Mouse (Mus musculus) hindbrain, embryonic 11.5 days (tissue): Measurements from ENCODE around the gene Gm3336. TPM values are rescaled to one million over a fixed set of nuclear protein-coding genes. Genes with fewer than 3 reads are reported as not detected.

Source experiments
- ATAC-seq: fragments of 200-750 bp; cut with Nextera tagmentation; 2 replicates; pipeline ENCODE4 v1.8.0; 2017; ENCODE audit warnings: mild to moderate bottlenecking, moderate TSS enrichment, moderate library complexity; ENCODE audit not compliant: low FRiP score
- DNase-seq: peaks from one replicate; pipeline ENCODE4 v3.0.0-alpha.2; 2015; ENCODE audit warnings: low spot score
- H3K27ac ChIP-seq: fragments of 300-500 bp; sonication (generic); 2 replicates; pipeline ENCODE4 v1.5.1; 2014; ENCODE audit warnings: mild to moderate bottlenecking, low read depth, low read length
- H3K27me3 ChIP-seq: fragments of 300-500 bp; sonication (generic); 2 replicates; pipeline ENCODE4 v1.6.1; 2014; ENCODE audit warnings: mild to moderate bottlenecking, low read length, moderate library complexity, mixed read lengths; ENCODE audit not compliant: control insufficient read depth, insufficient read depth
- H3K36me3 ChIP-seq: fragments of 300-500 bp; sonication (generic); 2 replicates; pipeline ENCODE4 v1.6.1; 2014; ENCODE audit warnings: mild to moderate bottlenecking, low read length, moderate library complexity, mixed read lengths; ENCODE audit not compliant: control insufficient read depth, insufficient read depth
- H3K4me1 ChIP-seq: fragments of 300-500 bp; sonication (generic); replicated peaks from 2 replicates; pipeline ENCODE4 v1.6.1; 2014; ENCODE audit warnings: low read length, mixed read lengths; ENCODE audit not compliant: control insufficient read depth, insufficient read depth
- H3K4me2 ChIP-seq: fragments of 300-500 bp; sonication (generic); replicated peaks from 2 replicates; pipeline ENCODE4 v1.6.1; 2014; ENCODE audit warnings: mild to moderate bottlenecking, low read depth, low read length
- H3K4me3 ChIP-seq: fragments of 300-500 bp; sonication (generic); 2 replicates; pipeline ENCODE4 v1.5.1; 2014; ENCODE audit warnings: low read depth, low read length
- H3K9ac ChIP-seq: fragments of 300-500 bp; sonication (generic); 2 replicates; pipeline ENCODE4 v1.6.1; 2014; ENCODE audit warnings: low read depth, low read length
- H3K9me3 ChIP-seq: fragments of 300-500 bp; sonication (generic); 2 replicates; pipeline ENCODE4 v1.6.1; 2016; ENCODE audit warnings: low read length; ENCODE audit not compliant: control insufficient read depth
- whole genome bisulfite sequencing: fragments of 180-500 bp; shearing (Covaris S2); extraction: QIAGEN DNeasy Blood & Tissue Kit; methylation state at CpG from one replicate; pipeline ENCODE4 v1.1.7; 2014; 5-methylcytosine and 5-hydroxymethylcytosine counted together
- polyA plus RNA-seq: library from polyadenylated mRNA; unstranded; fragments of >200 nt; fragmentation: Nextera tagmentation; extraction: Ambion mirVana; gene quantifications from 2 replicates; pipeline ENCODE4 v1.2.1, GENCODE M21; 2014

The Gm3336 gene
- polyA plus RNA-seq, 1 experiment from 2014 or later = not detected

GRCm38 (mm10) chr8:70746676-70747075, 28.3 kb downstream of the Gm3336 start:
- no peak overlapping the region for H3K4me3 ChIP-seq
- H3K27ac ChIP-seq = no peak overlapping the region
- H3K4me1 ChIP-seq = peaks cover 6% of the 10 kb centered on the region; the same call in 1 of the 2 replicates
- peaks cover 40% of the 10 kb centered on the region for H3K27me3 ChIP-seq
- no peak for ATAC-seq
- H3K36me3 ChIP-seq = no peaks in the 10 kb centered on the region
- no peaks in the 10 kb centered on the region for H3K9me3 ChIP-seq
- 72% methylated on average over 9 of the region's 9 CpGs for WGBS
- H3K9ac ChIP-seq = no peak overlapping the region
- H3K4me2 ChIP-seq = no peak overlapping the region
- no peak for DNase-seq

- H3K9me3 ChIP-seq = no peaks in the 10 kb centered on the region
- no peak overlapping the region for H3K9ac ChIP-seq
- ATAC-seq (no peak), DNase-seq (no peak)
- 83% methylated on average over 18 of the region's 18 CpGs for WGBS
- no peak overlapping the region for H3K4me3 ChIP-seq
- H3K36me3 ChIP-seq = no peaks in the 10 kb centered on the region
- H3K4me1 ChIP-seq = peaks cover 5% of the 10 kb centered on the region; the same call in 1 of the 2 replicates
- no peak overlapping the region for H3K27ac ChIP-seq
- peaks cover 35% of the 10 kb centered on the region for H3K27me3 ChIP-seq
- no peak overlapping the region for H3K4me2 ChIP-seq
Observed at GRCm38 (mm10) chr8:70747211-70747890, 29.0 kb downstream of the Gm3336 start.

GRCm38 (mm10) chr8:70748246-70749096, 30.1 kb downstream of the Gm3336 start:
- no peak overlapping the region for H3K27ac ChIP-seq
- no peaks in the 10 kb centered on the region for H3K36me3 ChIP-seq
- ATAC-seq (no peak), DNase-seq (no peak)
- 89% methylated on average over 23 of the region's 23 CpGs for WGBS
- H3K4me1 ChIP-seq = no peaks in the 10 kb centered on the region
- H3K9ac ChIP-seq = no peak overlapping the region
- H3K4me3 ChIP-seq = no peak overlapping the region
- no peak overlapping the region for H3K4me2 ChIP-seq
- no peaks in the 10 kb centered on the region for H3K9me3 ChIP-seq
- peaks cover 24% of the 10 kb centered on the region for H3K27me3 ChIP-seq

- no peak for DNase-seq
- Histone ChIP-seq H3K9ac (no peak overlapping the region), H3K27ac (no peak overlapping the region), H3K4me1 (no peaks in the 10 kb centered on the region), H3K9me3 (no peaks in the 10 kb centered on the region), H3K4me3 (no peak overlapping the region), H3K36me3 (no peaks in the 10 kb centered on the region), H3K4me2 (no peak overlapping the region), H3K27me3 (peaks cover 19% of the 10 kb centered on the region)
- 84% methylated on average over 19 of the region's 19 CpGs for WGBS
- ATAC-seq = no peak
Observed at GRCm38 (mm10) chr8:70749097-70749674, 30.8 kb downstream of the Gm3336 start.

GRCm38 (mm10) chr8:70750128-70750680, 31.9 kb downstream of the Gm3336 start:
- H3K9me3 ChIP-seq = no peaks in the 10 kb centered on the region
- no peak overlapping the region for H3K4me2 ChIP-seq
- no peak overlapping the region for H3K9ac ChIP-seq
- H3K4me1 ChIP-seq = no peaks in the 10 kb centered on the region
- peaks cover 13% of the 10 kb centered on the region; the same call in 1 of the 2 replicates for H3K27me3 ChIP-seq
- H3K27ac ChIP-seq = no peak overlapping the region
- 79% methylated on average over 13 of the region's 13 CpGs for WGBS
- no peak for ATAC-seq
- H3K4me3 ChIP-seq = no peak overlapping the region
- no peaks in the 10 kb centered on the region for H3K36me3 ChIP-seq
- DNase-seq = no peak

- DNase-seq (peak; percentile 84), ATAC-seq (no peak)
- no peaks in the 10 kb centered on the region for H3K9me3 ChIP-seq
- H3K27ac ChIP-seq = no peak overlapping the region; the same call in 1 of the 2 replicates
- H3K27me3 ChIP-seq = peaks cover 3% of the 10 kb centered on the region; the same call in 1 of the 2 replicates
- no peak overlapping the region for H3K4me2 ChIP-seq
- H3K9ac ChIP-seq = no peak overlapping the region
- no peak overlapping the region for H3K4me3 ChIP-seq
- H3K36me3 ChIP-seq = no peaks in the 10 kb centered on the region
- H3K4me1 ChIP-seq = no peaks in the 10 kb centered on the region
- WGBS = 38% methylated on average over 11 of the region's 11 CpGs
Observed at GRCm38 (mm10) chr8:70752000-70752764, 33.8 kb downstream of the Gm3336 start.

- ATAC-seq = no peak
- DNase-seq = no peak
- no peaks in the 10 kb centered on the region for H3K36me3 ChIP-seq
- 0 out of 2 replicates have a peak overlapping the region, but pooled peaks have one; percentile 12 for H3K4me2 ChIP-seq
- 29% methylated on average over 21 of the region's 21 CpGs for WGBS
- H3K27ac ChIP-seq = peak overlapping the region; percentile 13; the same call in 1 of the 2 replicates
- H3K9ac ChIP-seq = no peak overlapping the region
- no peak overlapping the region for H3K4me3 ChIP-seq
- H3K27me3 ChIP-seq = no peaks in the 10 kb centered on the region
- no peaks in the 10 kb centered on the region for H3K4me1 ChIP-seq
- H3K9me3 ChIP-seq = no peaks in the 10 kb centered on the region
Observed at GRCm38 (mm10) chr8:70753151-70753550, 34.8 kb downstream of the Gm3336 start.
